Mouse (Mus musculus) fat pad, adult 2 months (tissue): ENCODE results near the gene Actn4.

Experiments
- DNase-seq: peaks from one replicate; pipeline ENCODE4 v3.0.0-alpha.2; 2011; ENCODE audit warnings: low read depth, low spot score; ENCODE audit errors: extremely low read depth

The Actn4 gene

DNA sequence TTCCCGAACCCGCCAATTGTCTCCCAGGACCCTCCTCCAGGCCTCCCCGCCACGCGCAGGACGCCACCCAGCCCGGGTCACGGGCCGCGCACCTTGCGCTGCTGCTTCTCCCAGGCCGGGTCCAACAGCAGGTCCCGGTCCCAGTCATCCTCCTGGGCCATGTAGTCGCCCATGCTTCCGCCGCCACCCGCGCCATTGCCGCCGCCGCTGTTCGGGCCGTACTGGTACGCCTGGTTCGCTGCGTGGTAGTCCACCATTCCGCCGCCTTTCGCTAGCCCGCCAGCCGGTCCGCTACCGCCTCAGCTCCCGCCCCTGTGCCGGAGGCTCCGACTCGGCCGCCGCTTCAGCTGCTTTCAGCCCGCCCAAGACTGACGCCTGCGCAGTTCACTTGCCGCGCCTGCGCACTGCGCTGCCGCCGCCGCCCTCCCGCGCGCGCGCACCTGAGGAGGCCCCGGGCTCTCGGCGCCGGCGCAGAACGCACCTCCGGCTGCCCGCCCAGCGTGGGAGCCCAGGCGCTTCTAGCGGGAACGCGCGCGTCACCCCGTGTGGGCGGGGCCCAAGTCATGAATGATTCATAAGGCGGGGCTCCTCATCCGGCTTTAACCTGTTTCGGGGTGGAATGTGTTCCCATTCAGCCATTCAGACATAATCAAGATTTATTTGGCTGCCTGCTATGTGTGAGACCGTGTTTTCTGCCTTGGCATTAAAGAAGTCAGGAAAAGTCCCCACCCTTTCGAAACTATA lies at the start of gene Actn4:
TSS of gene Actn4 (minus strand) at position 414 of the 744 bp plus-strand sequence.
- DNase-seq: no peak

DNA sequence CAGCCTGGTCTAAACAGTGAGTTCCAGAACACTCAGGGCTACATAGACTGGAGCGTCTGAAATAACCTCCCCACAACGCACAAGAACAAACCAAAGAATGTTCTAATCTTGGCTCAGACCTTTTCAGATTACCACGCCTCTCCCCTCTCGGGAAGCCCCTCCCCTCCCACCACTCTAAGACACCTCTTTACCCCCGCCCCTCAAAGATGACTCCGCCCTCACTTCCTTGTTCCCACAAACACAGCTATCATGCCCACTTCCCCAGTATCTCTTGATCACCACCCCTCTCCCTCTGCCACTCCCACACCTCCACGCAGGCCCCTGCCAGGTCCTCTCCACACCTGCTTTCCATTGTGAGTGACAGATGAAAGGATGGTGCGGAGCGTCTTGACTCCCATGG lies 46.6 kb upstream of the Actn4 start:
- no peak for DNase-seq

DNA sequence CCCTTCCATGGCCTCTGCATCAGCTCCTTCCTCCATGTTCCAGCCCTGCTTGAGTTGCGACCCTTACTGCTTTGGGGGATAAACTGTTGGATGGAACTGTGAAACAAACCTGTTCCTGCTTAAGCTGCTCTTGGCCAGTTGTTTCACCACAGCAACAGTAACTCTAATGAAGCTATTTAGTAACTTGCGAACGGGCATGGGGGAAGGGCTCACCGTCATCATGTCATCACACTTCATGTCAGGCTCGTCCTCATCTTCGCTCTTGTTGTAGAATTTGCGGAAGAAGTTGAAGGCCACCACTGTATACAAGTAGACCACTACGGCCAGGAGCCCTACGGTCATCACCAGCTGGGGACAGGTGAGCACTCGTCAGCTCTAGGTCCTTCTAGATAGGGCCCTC lies 46.0 kb upstream of the Actn4 start:
- DNase-seq: no peak

DNA sequence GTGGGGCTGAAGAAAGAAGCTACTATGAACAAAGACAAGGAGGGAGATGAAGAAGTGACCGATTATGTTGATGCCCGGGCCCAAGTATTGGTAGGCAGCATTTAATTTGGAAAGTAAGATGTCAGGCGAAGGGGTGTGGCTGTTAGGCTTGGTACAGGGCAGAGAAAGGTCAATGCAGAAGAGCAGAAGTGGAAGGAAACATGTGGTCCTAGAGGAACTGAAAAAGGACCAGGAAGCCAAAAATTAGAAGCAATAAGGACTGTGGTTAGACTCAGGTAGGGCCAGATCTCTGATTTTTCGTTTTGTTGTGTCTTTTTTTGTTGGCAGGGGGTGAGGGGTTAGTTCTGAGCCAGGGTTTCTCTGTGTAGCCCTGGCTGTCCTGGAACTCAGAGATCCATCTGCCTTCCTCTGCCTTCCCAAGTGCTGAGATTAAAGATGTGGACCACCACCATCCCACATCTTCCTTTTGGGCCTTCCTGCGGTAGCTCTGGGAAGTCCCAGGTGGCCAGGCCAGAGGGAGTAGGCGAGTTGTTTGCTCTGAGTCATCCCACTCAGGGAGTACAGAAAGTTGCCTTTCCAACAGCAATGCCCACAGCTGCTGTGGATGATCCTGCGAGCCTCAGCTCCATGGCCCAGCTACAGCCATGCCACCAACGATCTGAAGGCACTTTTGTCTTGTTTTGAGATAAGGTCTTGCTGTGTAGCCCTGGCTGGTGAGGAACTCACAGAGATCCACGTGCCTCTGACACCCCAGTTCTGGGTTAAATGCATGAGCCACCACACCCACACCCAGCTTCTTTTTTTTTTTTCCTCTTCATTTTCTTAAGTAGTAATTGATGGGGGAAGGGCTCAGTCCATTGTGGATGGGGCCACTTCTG lies 45.3 kb upstream of the Actn4 start:
- no peak for DNase-seq

DNA sequence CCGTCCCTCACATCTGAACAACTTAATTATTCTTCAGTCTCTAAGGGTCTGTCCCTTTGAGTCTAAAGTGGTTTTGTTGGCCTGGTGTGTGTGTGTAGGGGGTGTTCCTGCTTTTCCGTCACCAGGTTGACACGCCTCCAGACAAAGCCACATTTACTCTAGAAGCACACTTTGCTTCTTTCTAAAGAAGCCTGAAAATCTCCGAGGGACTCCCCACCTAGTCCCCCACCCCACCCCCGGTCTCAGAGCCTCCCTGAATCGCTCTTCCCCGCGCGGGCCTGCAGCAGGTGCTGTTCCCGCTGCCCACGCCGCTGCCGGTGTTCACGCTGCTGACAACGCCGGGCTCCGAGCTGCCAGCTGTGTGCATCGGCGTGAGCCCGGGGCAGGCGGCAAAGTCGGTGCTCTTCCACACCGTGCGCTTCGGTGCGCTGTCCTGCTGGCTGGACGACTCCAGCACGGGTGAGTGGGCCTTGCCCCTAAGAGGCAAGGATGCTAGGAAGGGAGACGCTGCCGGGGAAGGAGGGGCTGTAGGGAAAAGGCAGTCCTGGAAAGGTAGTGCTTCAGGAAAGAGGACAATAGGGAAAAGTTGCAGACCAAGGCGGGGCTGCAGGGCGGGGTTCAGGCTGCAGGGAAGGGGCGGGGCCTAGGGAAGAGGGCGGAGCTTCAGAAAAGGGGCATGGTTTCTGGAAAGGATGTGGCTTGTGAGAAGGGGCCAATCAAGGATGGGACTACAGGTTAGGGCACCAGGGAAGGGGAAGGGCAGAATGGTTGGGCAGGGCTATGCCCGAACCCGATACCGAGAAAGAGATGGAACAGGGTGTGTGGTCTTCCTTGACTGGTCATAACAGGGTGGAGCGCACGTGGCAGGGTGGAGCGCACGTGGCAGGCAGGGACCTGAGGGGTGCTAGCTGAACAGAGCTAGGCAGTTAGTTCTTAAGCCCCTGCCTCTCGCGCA lies 38.8 kb upstream of the Actn4 start:
- DNase-seq: no peak

DNA sequence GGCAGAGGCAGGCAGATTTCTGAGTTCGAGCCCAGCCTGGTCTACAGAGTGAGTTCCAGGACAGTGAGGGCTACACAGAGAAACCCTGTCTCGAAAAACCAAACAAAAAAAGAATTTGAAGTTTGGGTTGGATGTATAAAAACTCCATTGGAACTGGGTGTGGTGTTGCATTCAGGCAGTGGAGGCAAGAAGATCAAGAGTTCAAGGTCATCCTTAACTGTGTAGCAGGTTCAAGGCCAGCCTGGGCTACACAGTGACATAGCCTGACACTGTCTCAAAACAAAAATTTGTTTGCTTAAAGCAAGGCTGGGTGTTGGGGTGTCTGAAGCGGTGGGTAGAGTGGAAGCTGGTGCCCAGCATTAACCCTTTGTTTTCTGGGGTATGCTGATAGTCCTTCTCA lies 31.3 kb upstream of the Actn4 start:
- no peak for DNase-seq

DNA sequence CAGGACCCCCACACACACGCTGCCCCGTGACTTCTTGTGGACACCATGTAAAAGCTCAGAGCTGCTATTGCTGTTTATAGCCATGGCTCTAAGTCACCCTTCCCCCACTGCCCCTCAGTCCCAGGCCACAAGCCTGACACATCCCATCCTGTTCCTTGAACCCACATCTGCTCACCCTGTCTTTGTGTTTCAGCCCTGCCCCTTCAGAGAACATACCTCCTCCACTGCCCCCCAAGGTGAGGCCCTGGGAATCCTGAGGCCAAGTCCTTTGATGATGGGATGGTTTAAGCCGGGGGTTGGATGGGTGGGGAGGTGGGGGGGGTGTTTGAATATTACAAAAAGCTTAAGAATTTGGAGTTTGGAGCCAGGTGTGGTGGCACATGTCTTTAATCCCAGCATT lies 30.9 kb upstream of the Actn4 start:
- no peak for DNase-seq

DNA sequence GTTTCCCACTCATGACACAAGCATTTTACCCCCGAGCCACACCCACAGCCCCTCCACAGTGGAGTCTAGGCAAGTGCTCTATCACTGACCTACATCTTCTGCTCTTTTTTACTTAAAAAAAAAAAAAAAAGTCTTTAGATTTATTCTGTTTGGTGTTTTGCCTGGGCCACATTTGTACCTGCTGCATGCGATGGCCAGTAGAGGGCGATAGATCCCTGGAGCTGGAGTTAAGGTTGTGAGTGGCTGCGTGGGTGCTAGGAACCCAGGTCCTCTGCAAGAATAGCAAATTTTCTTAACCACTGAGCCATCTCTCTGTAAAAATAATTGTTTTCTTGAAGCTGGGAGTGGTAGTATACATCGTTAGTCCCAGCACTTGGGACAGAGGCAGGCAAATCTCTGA lies 29.5 kb upstream of the Actn4 start:
- no peak for DNase-seq

DNA sequence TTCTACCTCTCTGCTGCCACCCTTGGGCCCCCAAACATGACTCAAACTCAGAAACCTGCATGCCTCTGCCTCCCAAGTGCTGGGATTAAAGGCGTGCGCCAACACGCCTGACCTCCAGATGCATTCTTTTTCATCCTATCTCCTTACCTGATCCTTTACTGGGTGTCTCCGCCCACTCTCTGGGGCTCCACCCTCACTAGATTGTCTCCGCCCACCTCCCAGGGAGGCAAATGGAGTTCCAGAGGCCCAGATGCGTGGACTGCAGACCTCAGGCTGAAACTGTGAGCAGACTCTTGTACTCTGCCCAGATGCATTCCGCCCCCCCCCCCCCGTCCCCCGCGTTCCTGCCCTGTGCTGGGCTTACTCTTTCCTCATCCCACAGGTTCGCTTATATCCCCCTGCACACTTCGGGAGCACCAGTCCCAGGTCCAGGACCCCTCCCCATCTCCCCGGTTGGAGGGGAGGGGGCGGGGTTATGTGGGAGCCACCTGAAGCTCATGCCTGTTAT lies 28.7 kb upstream of the Actn4 start:
- DNase-seq: no peak

DNA sequence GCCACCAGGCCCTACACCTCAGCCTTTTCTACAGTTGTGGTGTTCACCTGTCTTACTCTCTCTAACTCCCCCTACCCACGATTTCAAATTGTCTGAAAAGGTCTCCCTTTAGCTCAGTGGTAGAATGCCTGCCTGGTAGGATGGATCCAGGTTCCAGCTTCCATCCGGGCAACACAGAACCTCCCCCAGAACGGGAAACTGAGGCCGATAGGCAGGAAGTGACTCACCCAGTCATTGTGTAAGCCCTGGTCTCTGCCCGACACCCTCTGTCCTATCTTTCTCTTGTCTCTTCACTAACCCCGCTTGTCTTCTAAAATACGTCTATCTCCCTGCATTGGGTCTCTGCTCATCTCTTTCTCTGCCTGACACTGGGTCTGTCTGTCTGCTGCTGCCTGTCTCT lies 23.1 kb upstream of the Actn4 start:
- no peak for DNase-seq

DNA sequence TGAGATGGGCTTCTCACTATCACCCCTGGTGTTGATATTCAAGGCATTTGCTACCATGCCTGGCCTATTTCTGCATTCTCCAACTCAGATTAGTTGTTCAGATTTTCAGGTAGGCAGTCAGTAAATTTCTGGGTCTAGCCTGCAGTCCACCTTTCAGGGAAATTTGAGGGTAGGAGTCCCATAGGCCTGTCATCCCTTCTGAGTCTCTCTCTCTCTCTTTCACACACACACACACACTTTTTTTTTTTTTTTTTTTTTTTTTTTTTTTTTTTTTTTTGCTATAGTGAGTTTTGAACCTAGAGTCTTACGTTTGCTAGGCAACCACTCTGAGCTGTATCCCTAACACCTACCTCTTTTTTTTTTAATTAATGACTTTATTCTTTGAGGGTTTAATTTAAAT lies 22.3 kb upstream of the Actn4 start:
- DNase-seq: no peak

DNA sequence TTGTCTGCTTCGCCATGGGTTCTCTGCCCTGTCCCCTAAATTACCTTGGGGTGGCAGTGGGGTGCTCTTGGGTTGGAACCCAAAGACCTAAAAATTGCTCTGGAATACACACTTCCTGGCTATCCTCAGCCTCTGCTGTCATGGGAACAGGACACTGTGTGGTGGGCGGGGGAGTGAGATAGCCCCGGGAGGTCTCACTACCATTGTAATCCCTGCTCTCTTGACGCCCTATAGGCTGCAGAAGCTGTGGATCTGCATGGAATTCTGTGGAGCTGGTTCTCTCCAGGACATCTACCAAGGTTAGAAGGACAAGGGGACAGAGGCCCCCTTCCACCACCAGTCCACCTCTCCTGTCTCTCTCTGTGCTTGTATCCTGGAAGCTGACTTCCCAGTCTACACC lies 21.7 kb upstream of the Actn4 start:
- DNase-seq: no peak

DNA sequence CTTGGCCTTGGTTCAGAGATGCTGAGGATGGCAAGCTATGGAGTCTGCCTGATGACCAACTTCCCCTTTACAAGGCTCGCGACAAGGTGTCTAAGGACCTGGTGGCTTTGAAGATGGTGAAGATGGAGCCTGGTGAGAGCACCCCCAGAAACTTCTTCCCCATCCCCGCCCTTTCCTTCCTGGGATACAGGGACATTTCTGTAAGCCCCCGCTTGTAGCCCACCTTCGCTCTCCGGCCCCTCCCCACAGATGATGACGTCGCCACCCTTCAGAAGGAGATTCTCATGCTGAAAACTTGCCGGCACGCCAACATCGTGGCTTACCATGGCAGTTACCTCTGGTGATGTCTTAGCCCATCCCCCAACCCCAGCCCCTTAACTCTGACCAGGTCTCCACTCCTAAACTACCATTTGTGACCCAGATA lies 21.0 kb upstream of the Actn4 start:
- DNase-seq: no peak

DNA sequence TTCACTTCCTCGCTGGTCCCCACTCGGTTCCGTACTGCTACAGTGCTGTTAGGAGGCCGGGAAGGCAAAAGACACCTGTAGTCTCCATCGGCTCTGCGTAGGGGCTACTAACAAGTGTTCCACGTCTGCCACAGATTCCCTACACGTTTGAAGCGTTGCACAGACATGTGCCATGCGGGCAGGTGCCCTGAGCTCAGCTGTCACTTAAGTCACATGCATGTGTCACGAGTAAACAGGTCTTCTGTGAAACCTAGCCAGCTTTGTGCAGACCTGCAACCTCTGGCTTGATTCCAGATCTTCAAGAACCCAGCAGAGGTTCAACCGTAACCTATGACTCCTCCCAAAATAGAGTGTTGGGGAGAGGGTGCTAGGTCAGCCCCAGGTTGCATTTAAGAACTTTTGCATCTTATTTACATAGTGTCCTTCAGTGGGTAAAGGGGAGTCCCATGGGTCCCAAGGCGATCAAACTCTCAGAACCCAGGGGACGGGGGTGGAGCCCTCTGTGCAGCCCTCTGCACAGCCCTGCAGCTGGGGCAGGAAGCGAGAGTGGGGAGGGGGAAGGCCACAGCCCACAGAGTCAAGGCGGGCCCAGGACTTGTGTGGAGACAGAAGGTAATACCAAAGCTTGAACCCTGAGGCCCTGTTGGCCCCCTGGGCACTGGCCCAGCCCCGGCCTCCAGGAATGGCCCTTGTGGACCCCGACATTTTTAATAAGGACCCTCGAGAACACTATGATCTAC lies 20.3 kb upstream of the Actn4 start:
- DNase-seq: no peak

DNA sequence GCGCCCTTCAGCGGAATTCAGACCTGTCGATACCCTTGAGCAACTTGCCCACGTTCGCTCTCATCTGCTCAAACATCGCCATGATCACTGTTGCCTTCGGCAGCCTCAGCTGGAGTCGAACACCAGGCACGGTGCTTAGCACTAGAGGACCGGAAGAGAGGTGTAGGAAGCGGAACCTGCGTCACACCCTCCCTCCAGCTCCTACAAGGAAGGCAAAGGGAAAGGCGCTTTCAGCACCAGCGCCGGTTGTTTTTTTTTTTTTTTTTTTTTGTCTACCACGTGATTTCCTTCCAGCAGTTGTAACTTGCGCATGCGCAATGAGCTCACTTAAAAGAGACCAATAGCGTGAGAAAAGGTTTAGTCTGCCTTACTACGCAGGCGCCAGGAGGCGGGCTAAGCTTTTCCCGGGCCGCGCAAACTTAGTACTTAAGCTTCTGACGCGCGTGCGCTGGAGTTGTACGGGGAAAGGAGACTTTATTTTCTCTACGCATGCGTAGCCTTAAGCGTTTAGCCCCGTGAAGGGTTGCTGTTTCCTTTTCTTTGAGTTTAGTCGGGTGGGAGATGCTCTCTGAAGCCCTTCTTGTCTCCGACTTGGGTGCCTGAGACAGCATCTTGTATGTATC lies 19.6 kb upstream of the Actn4 start, which contains the start of the genes Eif3k and Map4k1:
TSS of gene Eif3k (minus strand) at position 214 of the 623 bp plus-strand sequence.
TSS of gene Map4k1 (plus strand) at position 400 of the 623 bp plus-strand sequence.
- peak; percentile 92 for DNase-seq

DNA sequence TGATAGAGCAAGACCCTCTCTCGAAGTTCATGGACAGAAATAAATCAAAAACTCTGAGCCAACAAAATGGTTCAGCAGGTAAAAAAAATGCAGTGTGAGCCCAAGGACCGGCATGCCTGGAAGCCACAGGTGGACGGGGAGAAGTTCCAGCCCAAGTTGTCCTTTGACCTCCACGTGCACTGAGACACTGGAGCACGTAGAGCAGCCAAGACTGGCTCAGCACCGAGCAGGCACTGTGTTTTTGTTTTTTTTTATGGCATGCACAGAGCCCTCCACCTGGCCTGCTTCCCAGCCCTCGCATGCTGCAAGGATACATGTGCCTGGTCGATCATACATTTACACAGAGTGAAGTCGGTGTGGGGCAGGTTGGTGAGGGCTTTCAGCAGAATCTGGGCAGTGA lies 15.4 kb upstream of the Actn4 start:
- no peak for DNase-seq

DNA sequence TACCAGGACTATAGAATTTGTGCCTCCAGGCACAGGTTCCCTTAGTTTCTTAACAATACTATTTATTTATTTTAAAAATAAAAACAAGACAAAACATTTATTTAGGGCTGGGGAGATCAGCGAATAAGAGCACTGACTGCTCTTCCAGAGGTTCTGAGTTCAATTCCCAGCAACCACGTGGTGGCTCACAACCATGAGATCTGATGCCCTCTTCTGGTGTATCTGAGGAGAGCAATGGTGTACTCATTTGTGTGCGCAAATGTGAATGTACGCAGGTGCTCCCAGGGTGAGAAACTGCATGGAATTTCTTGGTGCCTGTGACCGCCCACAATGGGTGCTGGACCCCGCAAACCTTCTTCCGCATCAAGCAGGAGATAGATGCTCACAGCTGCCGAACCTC lies 10.9 kb upstream of the Actn4 start:
- DNase-seq: no peak

DNA sequence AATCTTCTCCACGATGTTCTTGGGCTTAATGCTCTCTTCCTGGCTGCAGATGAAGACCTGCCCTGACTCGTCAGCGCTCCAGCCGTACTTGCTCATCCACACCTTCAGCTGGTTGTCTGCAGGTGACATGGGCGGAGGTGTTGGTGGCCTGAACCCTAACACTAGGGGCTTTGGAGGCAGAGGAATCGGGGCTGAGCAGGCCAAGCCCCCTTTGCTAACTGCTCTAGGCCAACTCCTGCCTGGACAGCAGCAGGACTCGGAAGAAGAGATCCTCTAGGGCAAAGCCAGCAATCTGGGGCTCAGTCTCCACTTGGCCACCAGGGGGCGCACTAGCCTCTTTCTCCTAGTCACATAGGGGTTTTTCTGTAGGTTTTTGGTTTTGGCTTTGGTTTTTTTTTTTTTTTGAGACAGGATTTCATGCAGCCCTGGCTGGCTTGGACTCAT lies 10.4 kb upstream of the Actn4 start:
- DNase-seq: no peak

DNA sequence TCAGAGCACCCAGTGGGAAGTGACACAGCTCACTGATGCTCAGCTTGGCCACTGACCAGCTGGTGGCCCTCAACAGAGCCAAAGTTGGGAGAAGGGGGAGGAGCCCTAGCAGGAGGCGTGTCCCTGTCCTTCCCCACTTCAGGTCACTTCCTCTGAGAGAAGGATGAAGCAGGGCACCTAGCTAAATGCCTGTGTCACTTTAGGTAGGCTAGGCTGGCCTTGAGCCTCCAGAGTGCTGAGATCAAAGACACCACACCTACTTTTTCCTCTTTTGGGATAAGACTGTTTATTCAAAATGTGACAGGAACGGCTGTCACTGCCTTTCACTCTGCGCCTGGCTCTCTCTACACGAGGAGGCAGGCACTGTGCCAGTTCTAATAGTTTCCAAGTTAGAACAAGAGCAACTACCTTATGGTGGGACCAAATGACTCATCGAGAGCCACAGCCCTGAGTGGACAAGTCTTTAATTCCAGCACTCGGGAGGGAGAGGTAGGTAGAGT lies 9.7 kb upstream of the Actn4 start:
- no peak for DNase-seq
